Mouse (Mus musculus): ENCODE measurements at regions not wholly inside any gene's neighbourhood (a gene's known extent, or its start where the extent isn't known, plus 50 kb on each side); places are given as distances from the start of the nearest gene placed in this dataset.

DNA sequence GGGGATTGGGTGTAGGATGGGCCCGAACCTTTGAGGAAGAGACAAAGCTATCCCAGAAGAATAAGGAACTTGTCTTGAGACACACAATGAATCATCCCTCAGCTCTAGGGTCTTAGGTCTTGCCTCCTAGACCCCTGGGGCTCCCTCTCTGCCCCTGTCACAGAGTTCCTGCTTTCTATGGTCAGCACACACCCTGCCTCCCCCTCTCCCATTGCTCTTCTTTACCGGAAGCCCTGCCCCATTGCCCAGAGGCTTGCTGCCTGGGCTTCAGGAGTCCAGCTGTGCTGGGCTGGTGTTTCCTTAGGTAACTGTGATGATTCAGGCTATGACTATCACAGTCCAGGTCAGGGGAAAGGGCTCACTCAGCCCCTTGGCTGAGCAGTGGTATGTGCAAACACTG is 55.1 kb upstream of the Podxl start:
- TF ChIP-seq CTCF (IDR thresholded peaks at IDR 0.05; ENCODE audit: low read depth, low read length) (no peak), POLR2A (IDR thresholded peaks at IDR 0.05; ENCODE audit: borderline replicate concordance, low read depth, low read length) (no peak)

Data from bone marrow macrophage, adult 2 months (primary cell).